Mouse (Mus musculus) thymus, postnatal 4 days (tissue): ENCODE measurements around the gene Arap2.

ENCODE experiments used
- DNase-seq: peaks from one replicate; pipeline ENCODE4 v3.0.0; 2021

The Arap2 gene

GRCm38 (mm10) chr5:62618286-62618685 is 147.7 kb downstream of the Arap2 start:
- no peak for DNase-seq

DNA sequence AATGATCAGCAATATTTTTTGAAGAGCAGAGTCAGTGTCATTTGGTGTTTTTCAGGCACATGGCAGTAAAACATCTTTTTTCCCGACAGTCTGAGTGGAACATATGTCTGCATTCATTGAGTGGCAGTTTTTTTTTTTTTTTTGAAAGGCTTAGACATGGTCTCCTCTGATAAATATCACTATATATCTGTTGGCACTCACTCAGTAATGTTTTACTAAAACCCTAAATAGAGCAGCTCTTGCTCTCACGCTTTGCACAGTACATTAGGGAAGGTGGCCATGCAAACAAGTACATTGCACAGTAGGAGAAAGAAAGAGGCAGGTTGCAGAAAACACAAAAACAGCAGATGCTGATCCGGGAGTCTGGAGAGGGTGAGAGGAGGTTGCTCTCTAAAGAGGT is 154.0 kb downstream of the Arap2 start:
- no peak for DNase-seq

DNA sequence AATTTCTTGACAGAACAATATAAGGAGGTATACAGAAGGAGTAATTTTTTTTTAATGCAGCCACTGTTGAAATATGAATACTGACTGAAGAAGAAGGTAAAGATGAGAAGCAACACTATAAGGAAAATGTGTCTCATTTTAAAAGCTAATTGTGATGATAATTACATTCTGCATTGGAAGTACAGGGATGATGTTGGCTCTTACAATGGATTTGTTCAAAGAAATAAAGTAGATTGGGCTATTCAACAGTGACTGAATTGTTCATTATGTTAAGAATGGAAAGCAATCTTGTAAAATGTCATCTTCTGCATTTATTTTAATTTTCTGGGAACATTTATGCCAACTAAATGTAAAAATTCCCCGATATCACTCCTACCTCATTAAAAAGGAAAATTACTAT is 178.6 kb downstream of the Arap2 start:
- no peak for DNase-seq

DNA sequence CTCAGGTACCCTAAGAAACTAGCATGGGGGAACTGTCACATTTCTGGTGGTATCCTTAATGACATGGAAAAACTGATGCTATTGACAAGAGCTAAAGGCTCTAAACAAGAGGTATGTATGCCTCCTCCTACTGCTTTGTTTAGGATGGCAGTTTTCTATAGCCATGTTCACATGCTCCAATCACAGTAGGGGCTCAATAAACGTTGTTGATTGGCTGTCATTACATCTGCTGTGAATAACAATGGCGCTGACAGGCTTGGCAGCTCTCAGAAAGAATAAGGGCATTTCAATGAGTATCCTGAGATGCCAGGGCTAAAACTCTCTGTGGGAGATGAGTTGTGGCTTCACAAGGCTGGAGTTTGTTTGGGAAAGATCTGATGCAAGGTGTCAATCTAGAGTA is 183.3 kb downstream of the Arap2 start:
- no peak for DNase-seq

DNA sequence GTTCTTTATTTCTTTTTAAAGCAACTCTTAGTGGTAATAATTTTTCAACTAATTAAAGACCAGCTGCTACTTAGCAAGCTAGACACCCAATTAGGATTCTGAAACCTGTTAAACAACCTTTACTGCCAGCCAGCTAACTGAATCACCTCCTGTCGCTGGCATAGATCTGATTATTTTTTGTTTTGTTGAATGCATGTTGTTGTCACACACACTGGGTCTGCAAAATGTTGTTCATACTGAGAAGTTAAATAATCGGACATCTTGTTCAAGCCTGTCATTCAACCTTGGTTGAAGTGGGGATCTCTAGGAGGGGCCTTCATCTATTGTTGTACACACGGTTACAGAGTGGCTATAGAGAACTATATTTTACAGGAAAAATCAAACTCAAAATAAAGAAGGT is 184.3 kb downstream of the Arap2 start:
- no peak for DNase-seq

DNA sequence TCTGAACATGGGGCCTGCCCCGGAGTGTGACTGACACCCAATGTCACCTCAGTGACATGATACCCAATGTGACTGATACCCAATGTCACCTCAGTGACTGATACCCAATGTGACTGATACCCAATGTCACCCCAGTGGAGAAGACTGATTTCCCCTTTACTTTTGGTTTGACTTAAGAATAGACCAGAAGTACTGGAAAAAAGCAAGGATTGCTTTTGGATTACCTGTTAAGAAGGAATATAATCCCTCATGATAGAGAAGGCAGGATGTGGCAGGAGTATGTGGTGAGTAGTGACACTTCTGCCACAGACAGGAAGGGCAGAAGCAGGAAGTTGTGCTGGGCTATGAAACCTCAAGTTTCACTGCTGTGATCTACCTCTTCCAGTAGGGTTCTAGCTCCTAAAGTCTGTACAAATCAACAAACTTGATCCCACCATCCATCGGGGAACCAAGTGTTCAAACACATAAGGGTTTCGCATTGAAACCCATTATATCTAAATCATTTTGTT is 191.6 kb downstream of the Arap2 start:
- DNase-seq, result no peak
